Mouse (Mus musculus) thymus, adult 2 months (tissue): ENCODE results near the gene Hoxa5. TPM values are rescaled to one million over a fixed set of nuclear protein-coding genes. Genes with fewer than 3 reads are reported as not detected.

ENCODE experiments used
- DNase-seq: peaks from one replicate; pipeline ENCODE4 v3.0.0; 2021
- H3K27ac ChIP-seq: fragments of 200-500 bp; 2 replicates; pipeline ENCODE4 v1.5.1; 2012; ENCODE audit warnings: low read length, control low read depth; ENCODE audit not compliant: control insufficient read depth, insufficient read depth
- H3K27me3 ChIP-seq: fragments of 200-500 bp; 2 replicates; pipeline ENCODE4 v1.6.1; 2012; ENCODE audit warnings: mild to moderate bottlenecking, low read length, moderate library complexity, mixed read lengths; ENCODE audit not compliant: control insufficient read depth, insufficient read depth
- H3K36me3 ChIP-seq: fragments of 200-500 bp; 2 replicates; pipeline ENCODE4 v1.6.1; 2012; ENCODE audit warnings: mild to moderate bottlenecking, low read length, moderate library complexity; ENCODE audit not compliant: control insufficient read depth, insufficient read depth
- H3K4me1 ChIP-seq: fragments of 200-500 bp; replicated peaks from 2 replicates; pipeline ENCODE4 v1.6.1; 2012; ENCODE audit warnings: low read length; ENCODE audit not compliant: control insufficient read depth, insufficient read depth
- H3K4me3 ChIP-seq: fragments of 200-500 bp; 2 replicates; pipeline ENCODE4 v1.5.1; 2012; ENCODE audit warnings: mild to moderate bottlenecking, low read length, control low read depth, moderate library complexity; ENCODE audit not compliant: control insufficient read depth, insufficient read depth
- CTCF ChIP-seq: fragments of 200-500 bp; IDR thresholded peaks from 2 replicates; pipeline ENCODE4 v1.5.1; 2012; ENCODE audit warnings: mild to moderate bottlenecking, control low read depth, low read length, moderate library complexity, borderline replicate concordance; ENCODE audit not compliant: control insufficient read depth, poor library complexity, insufficient read depth; ENCODE audit errors: extremely low read depth
- POLR2A ChIP-seq: fragments of 200-500 bp; IDR thresholded peaks from 2 replicates; pipeline ENCODE4 v1.6.1; 2012; ENCODE audit warnings: mild to moderate bottlenecking, low read length, control low read depth, moderate library complexity; ENCODE audit not compliant: control insufficient read depth, poor library complexity, insufficient read depth; ENCODE audit errors: extremely low read depth
- WGBS: fragments of 180-500 bp; shearing (Covaris S2); methylation state at CpG from one replicate; pipeline ENCODE4 v1.1.7; 2018; 5-methylcytosine and 5-hydroxymethylcytosine counted together
- polyA plus RNA-seq: library from polyadenylated mRNA; depleted of rRNA; stranded (reverse); fragments of >200 nt; gene quantifications from 2 replicates; pipeline ENCODE4 v1.2.3, GENCODE M21; 2012; rRNA removed

The Hoxa5 gene
- polyA plus RNA-seq: 1.1 and 1.5 TPM in 2 replicates

- DNase-seq: no peak
- H3K27me3 ChIP-seq: peaks cover 3% of the 10 kb centered on the region; the same call in 1 of the 2 replicates
- H3K27ac ChIP-seq: no peak within 1 kb of the TSS
- peaks cover 3% of the 10 kb centered on the region for H3K4me1 ChIP-seq
- TF ChIP-seq POLR2A: no peak
- TF ChIP-seq CTCF: no peak
- WGBS: 87% methylated on average over 65 of the region's 65 CpGs
- H3K36me3 ChIP-seq: no peaks in the 10 kb centered on the region
- H3K4me3 ChIP-seq: no peak within 1 kb of the TSS
Observed at GRCm38 (mm10) chr6:52204050-52204752, at the start of gene Hoxa5. TSS of gene Hoxa5 (minus strand) at chr6:52204587.

DNA sequence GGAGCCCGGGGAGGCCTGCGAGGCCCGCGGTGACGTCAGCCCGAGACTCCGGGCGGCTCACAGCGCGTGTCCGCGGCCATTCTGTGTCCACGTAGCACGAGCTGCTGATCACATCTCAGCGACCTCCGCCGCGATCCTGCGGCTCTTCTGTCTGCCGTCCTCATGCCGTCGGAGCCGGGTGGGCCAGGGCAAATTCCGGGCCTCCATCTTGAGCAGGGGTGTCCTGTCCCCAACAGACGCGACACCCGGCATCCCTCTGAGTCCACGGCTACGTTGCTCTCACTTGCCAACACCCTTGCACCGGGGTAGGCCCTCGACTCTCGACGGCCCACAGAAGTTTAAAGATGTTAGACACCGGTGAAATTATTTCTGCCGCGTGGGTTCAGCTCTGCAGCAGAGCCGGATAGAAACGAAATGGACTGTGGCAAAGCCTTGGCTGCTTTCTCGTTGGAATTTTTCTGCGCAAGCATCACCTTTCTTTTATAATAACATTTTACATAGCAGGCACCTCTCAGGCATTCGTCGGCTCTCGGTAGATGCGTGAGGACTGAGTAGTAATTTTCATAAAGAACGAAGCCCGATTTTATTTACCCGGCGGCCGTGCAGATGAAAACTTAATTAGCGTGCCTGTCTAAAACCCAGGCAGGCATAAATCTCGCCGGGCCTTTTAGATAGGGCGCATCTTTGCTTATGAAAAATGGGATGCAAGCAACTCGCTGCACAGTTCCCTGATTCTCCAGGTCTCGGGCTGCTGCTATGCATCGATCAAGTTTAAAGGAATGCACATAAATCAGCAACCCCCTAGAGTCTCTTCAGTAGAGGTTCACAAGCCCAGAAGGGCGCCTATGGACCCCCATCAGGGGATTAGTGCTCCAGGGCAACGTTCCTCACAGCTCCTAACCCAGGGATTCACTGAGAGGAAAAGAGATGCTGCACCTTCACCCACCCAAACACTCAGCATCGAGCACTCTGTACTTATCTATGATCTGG, 49.4 kb upstream of the Hoxa5 start:
- H3K36me3 ChIP-seq: no peaks in the 10 kb centered on the region
- peaks cover 3% of the 10 kb centered on the region; the same call in 1 of the 2 replicates for H3K4me1 ChIP-seq
- WGBS: 4% methylated on average over 59 of the region's 59 CpGs
- TF ChIP-seq POLR2A: no peak
- H3K27me3 ChIP-seq: peaks cover 36% of the 10 kb centered on the region
- no peak for DNase-seq
- H3K27ac ChIP-seq: no peak overlapping the region
- H3K4me3 ChIP-seq: no peak overlapping the region

DNA sequence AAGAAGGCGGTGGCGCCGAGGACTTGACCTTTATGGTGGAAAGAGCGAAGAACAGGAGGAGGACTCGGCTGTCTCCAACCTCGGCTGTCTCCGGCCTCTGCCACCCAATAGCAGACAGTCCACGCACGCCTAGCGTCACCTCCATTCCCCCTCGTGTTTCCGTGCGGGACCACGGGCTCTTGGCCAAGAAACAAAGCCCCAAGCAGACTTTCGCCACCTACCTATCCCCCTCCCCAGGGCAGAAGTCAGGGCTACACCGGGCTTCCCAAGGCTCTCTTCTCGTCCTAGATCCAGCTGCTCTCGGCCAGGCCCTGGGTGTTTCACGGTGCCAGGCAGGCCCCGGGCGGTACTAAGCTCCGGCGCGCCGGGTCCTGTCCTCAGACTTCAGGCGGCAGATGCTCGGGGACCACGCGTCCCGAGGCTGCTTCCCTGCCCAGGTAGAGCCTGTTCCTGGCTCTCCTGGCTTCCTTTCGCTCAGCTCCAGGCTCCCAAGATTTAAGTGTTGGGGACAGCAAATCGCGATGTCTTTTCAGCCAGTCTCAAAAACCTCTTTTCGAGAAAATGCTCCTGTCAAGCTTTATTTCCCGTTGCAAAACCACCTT, 48.5 kb upstream of the Hoxa5 start:
- Histone ChIP-seq H3K4me3 (no peak overlapping the region), H3K27ac (no peak overlapping the region), H3K4me1 (peaks cover 3% of the 10 kb centered on the region; the same call in 1 of the 2 replicates), H3K36me3 (no peaks in the 10 kb centered on the region), H3K27me3 (peaks cover 41% of the 10 kb centered on the region)
- 5% methylated on average over 35 of the region's 35 CpGs for WGBS
- no peak for TF ChIP-seq POLR2A
- TF ChIP-seq CTCF: no peak
- no peak for DNase-seq

DNA sequence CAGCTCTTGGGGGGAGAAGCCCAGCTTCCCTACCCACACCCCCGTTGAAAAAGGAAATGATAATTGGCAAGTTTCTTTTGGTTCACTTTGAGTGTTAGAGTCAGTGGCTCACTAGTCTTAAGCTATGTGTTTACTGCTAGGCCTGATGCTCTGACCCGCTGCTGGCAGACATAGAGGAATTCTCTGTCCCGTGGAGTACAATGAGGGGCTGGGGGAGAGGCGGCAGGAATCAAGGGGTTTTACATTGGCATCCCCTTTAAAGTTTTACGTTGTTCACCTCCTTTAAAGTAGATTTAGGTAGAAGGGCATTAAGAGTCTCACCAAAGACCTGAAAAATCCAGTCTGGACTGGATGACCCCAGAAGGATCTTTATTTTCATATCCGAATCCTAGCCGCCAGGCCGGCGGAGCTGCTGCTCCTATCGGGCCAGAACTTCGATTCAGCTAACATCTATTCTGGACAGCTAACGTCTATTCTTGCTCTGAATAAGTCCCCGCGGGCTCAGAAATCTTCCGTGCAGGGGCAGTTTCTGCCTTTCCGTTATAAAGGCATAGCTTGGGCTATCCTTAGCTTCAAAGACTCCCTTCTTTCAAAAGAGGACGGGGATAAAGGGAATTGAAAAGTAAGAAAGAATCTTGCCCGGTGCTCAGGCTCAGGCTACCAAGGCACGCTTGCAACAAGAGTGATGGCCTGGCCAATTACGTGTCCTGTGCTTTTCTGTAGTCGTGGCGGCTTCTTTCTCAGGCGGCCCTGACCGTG, 47.8 kb upstream of the Hoxa5 start:
- 12% methylated on average over 24 of the region's 24 CpGs for WGBS
- no peak for DNase-seq
- Histone ChIP-seq H3K36me3 (no peaks in the 10 kb centered on the region), H3K27me3 (peaks cover 44% of the 10 kb centered on the region), H3K4me3 (no peak overlapping the region), H3K4me1 (peaks cover 3% of the 10 kb centered on the region; the same call in 1 of the 2 replicates), H3K27ac (no peak overlapping the region)
- no peak for TF ChIP-seq POLR2A
- TF ChIP-seq CTCF: no peak

- DNase-seq: no peak
- H3K4me1 ChIP-seq: peaks cover 3% of the 10 kb centered on the region; the same call in 1 of the 2 replicates
- no peak overlapping the region for H3K27ac ChIP-seq
- TF ChIP-seq CTCF: no peak
- no peak for TF ChIP-seq POLR2A
- H3K27me3 ChIP-seq: peaks cover 52% of the 10 kb centered on the region
- H3K4me3 ChIP-seq: no peak overlapping the region
- 19% methylated on average over 7 of the region's 7 CpGs for WGBS
- H3K36me3 ChIP-seq: no peaks in the 10 kb centered on the region
Observed at GRCm38 (mm10) chr6:52251177-52251879, 46.9 kb upstream of the Hoxa5 start.

GRCm38 (mm10) chr6:52249826-52250225, 45.4 kb upstream of the Hoxa5 start:
- WGBS: 15% methylated on average over 4 of the region's 4 CpGs
- Histone ChIP-seq H3K4me1 (peaks cover 15% of the 10 kb centered on the region), H3K4me3 (no peak overlapping the region), H3K36me3 (no peaks in the 10 kb centered on the region), H3K27me3 (peaks cover 67% of the 10 kb centered on the region), H3K27ac (no peak overlapping the region)
- TF ChIP-seq POLR2A (no peak), CTCF (no peak)
- no peak for DNase-seq
